Mouse (Mus musculus): Measurements from ENCODE around the gene Il2rb. TPM values are rescaled to one million over a fixed set of nuclear protein-coding genes. Genes with fewer than 3 reads are reported as not detected.

Il2rb gene
- total and polyA plus RNA-seq, 3 experiments: 0.31 to 2.3 (median 0.55) TPM

DNA sequence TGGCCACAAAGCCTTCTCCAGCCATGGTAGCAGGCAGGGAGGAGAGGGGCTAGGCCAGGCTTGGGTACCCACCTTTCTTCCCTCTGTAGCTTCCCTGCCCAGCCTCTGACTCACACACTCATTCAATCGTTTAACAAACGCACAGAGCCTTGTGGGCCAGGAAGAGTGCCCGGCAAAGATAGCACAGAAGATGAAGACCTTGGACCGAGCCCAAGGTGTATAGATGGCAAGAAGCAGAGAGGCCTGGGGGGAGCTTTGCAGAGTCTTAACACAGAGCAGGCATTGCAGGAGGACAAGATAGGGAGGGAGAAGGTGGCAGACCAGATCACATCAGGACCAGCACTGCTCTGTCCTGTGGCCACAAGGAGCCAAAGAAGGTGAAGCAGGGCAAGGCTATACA lies 39.9 kb downstream of the Il2rb start:
- TF ChIP-seq POLR2A (IDR thresholded peaks at IDR 0.05; ENCODE audit: insufficient read depth, low read depth, low read length): no peak
- no peak for TF ChIP-seq CTCF (IDR thresholded peaks at IDR 0.05)
- TF ChIP-seq EP300 (IDR thresholded peaks at IDR 0.05; ENCODE audit: insufficient read depth, low read depth, low read length): no peak
- intact Hi-C loops (cut with DNase I): no loop called here
- no peaks in the 10 kb centered on the region for H3K79me2 ChIP-seq (replicated peaks; ENCODE audit: control insufficient read depth, insufficient read depth, low read length)
- H3K9ac ChIP-seq (ENCODE audit: low read depth, low read length): no peak overlapping the region
- 42% methylated on average over 4 of the region's 4 CpGs for WGBS
- no peak for DNase-seq
- no peaks in the 10 kb centered on the region for H3K4me1 ChIP-seq (ENCODE audit: control insufficient read depth, insufficient read depth, low read length)
- no peaks in the 10 kb centered on the region for H3K27me3 ChIP-seq (ENCODE audit: control insufficient read depth, insufficient read depth, low read length)
- H3K36me3 ChIP-seq (ENCODE audit: control insufficient read depth, insufficient read depth, low read length): no peaks in the 10 kb centered on the region
- H3K27ac ChIP-seq: no peak overlapping the region
- no peak overlapping the region for H3K4me3 ChIP-seq

DNA sequence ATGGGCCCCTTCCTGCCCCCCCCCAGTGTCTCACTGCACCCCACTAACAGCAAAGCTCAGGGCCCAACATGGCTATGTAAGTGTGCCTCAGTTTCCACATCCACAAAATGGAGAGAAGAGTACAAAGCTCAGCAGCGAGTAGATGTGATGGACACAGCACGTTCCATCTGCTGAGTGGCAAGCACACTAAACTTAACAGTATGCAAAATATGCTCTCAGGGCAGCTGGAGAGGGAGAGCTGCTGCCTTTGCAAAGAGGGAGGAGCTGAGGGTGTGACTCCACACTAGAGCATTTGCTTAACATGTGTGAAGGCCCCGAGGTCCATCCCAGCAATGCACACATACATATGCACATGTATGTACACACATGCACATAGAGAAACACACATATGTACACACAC lies 42.1 kb downstream of the Il2rb start:
- H3K36me3 ChIP-seq (ENCODE audit: control insufficient read depth, insufficient read depth, low read length): no peaks in the 10 kb centered on the region
- no peak overlapping the region for H3K4me3 ChIP-seq
- WGBS: 74% methylated on average over 3 of the region's 3 CpGs
- no peak overlapping the region for H3K27ac ChIP-seq
- H3K79me2 ChIP-seq (replicated peaks; ENCODE audit: control insufficient read depth, insufficient read depth, low read length): no peaks in the 10 kb centered on the region
- intact Hi-C loops (cut with DNase I): no loop called here
- TF ChIP-seq CTCF (IDR thresholded peaks at IDR 0.05) (no peak), POLR2A (IDR thresholded peaks at IDR 0.05; ENCODE audit: insufficient read depth, low read depth, low read length) (no peak), EP300 (IDR thresholded peaks at IDR 0.05; ENCODE audit: insufficient read depth, low read depth, low read length) (no peak)
- DNase-seq: no peak
- H3K9ac ChIP-seq (ENCODE audit: low read depth, low read length): no peak overlapping the region
- H3K27me3 ChIP-seq (ENCODE audit: control insufficient read depth, insufficient read depth, low read length): no peaks in the 10 kb centered on the region
- H3K4me1 ChIP-seq (ENCODE audit: control insufficient read depth, insufficient read depth, low read length): peaks cover 10% of the 10 kb centered on the region

DNA sequence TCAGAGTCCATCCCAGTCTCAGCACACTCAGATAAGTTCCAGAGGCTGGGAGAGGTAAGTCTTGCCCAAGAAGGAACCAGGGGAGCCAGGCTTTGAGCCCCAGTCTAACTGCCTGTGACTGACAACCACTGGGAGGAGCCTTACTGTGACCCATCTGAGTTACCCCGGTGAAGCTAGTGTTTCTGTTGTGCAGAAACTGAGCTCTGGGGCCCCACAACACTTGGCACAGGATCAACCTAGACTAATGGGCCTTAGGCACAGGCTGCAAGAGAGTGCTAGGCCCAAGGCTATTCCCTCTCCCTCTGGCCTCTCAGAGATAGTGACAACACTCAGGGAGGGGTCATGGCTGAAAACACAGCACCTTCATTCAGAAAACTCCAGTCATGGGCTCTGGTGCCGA lies 43.9 kb downstream of the Il2rb start:
- Histone ChIP-seq H3K4me3 (no peak overlapping the region), H3K27me3 (ENCODE audit: control insufficient read depth, insufficient read depth, low read length) (no peaks in the 10 kb centered on the region), H3K36me3 (ENCODE audit: control insufficient read depth, insufficient read depth, low read length) (no peaks in the 10 kb centered on the region), H3K4me1 (ENCODE audit: control insufficient read depth, insufficient read depth, low read length) (peaks cover 10% of the 10 kb centered on the region), H3K79me2 (replicated peaks; ENCODE audit: control insufficient read depth, insufficient read depth, low read length) (no peaks in the 10 kb centered on the region), H3K27ac (no peak overlapping the region), H3K9ac (ENCODE audit: low read depth, low read length) (no peak overlapping the region)
- DNase-seq: no peak
- intact Hi-C loops (cut with DNase I): no loop called here
- WGBS: 80% methylated on average over 2 of the region's 2 CpGs
- TF ChIP-seq POLR2A (IDR thresholded peaks at IDR 0.05; ENCODE audit: insufficient read depth, low read depth, low read length): no peak
- TF ChIP-seq CTCF (IDR thresholded peaks at IDR 0.05): no peak
- TF ChIP-seq EP300 (IDR thresholded peaks at IDR 0.05; ENCODE audit: insufficient read depth, low read depth, low read length): no peak

GRCm38 (mm10) chr15:78450419-78450768 lies 44.7 kb downstream of the Il2rb start:
- DNase-seq: no peak
- Histone ChIP-seq H3K9ac (ENCODE audit: low read depth, low read length) (no peak overlapping the region), H3K79me2 (replicated peaks; ENCODE audit: control insufficient read depth, insufficient read depth, low read length) (no peaks in the 10 kb centered on the region), H3K27ac (peak overlapping the region; percentile 31), H3K4me3 (no peak overlapping the region), H3K36me3 (ENCODE audit: control insufficient read depth, insufficient read depth, low read length) (no peaks in the 10 kb centered on the region), H3K27me3 (ENCODE audit: control insufficient read depth, insufficient read depth, low read length) (no peaks in the 10 kb centered on the region), H3K4me1 (ENCODE audit: control insufficient read depth, insufficient read depth, low read length) (peaks cover 10% of the 10 kb centered on the region)
- TF ChIP-seq EP300 (IDR thresholded peaks at IDR 0.05; ENCODE audit: insufficient read depth, low read depth, low read length): no peak
- no peak for TF ChIP-seq POLR2A (IDR thresholded peaks at IDR 0.05; ENCODE audit: insufficient read depth, low read depth, low read length)
- no peak for TF ChIP-seq CTCF (IDR thresholded peaks at IDR 0.05)
- intact Hi-C loops (cut with DNase I): no loop called here
- WGBS: 86% methylated on average over 6 of the region's 6 CpGs

DNA sequence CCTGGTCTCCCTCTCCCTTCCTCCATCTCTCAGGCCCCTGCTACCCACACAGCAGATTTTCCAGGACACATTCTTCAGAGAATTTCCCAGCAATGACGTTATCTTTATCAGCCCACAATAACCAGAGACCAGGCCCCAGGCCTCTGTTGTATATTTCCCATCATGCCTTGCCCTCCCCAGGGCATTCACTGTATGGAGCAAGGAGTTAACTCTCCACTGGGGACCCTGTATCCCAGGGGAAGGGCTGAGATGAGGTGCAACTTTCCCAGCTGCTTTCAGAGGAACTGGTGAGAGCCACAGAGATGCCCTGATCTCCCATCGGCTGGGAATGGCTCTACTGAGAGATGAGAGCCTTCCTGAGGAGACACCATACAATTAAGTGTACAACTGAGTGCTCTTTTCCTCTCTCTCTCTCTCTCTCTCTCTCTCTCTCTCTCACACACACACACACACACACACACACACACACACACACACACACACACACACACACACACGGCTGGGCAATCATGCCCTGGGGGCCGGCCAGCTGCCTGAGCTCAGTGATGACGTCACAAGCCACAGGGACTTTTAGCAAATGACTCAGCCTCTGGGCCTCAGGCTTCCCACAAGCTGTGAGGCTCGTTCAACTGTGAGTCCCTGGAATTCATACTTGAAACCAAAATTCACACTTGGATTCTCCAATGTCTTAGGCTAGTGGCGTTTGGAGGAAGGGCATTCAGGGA lies 45.2 kb downstream of the Il2rb start:
- WGBS: 26% methylated on average over 7 of the region's 7 CpGs
- Histone ChIP-seq H3K36me3 (ENCODE audit: control insufficient read depth, insufficient read depth, low read length) (no peaks in the 10 kb centered on the region), H3K4me3 (no peak overlapping the region), H3K27ac (peak overlapping the region; percentile 43), H3K4me1 (ENCODE audit: control insufficient read depth, insufficient read depth, low read length) (peaks cover 10% of the 10 kb centered on the region), H3K79me2 (replicated peaks; ENCODE audit: control insufficient read depth, insufficient read depth, low read length) (no peaks in the 10 kb centered on the region), H3K9ac (ENCODE audit: low read depth, low read length) (no peak overlapping the region), H3K27me3 (ENCODE audit: control insufficient read depth, insufficient read depth, low read length) (no peaks in the 10 kb centered on the region)
- TF ChIP-seq CTCF (IDR thresholded peaks at IDR 0.05) (no peak), EP300 (IDR thresholded peaks at IDR 0.05; ENCODE audit: insufficient read depth, low read depth, low read length) (no peak), POLR2A (IDR thresholded peaks at IDR 0.05; ENCODE audit: insufficient read depth, low read depth, low read length) (no peak)
- intact Hi-C loops (cut with DNase I): loop anchor here (2.0 kb wide), 1 partner anchor 61 kb away; no protein-coding TSS in a partner anchor
- peak; percentile 61 to 68 for DNase-seq

DNA sequence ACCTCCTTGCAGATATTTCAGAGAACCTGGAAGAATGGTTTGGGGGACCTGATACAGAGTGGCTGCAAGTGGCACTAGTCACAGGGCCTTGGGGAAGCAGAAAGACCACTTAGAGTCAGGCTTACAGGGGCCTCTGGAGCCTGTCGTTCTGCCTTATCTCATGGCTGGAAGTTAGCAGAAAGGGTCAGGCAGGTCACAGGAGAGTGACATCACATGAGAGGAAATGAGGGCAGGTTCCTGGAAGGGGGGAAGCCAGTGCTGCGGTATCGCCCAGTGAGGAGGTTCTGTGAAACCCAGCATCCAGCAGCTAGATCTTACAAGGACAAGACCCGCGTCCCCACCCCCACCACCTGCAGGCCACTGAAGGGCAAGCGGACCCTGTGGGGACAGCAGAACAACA lies 45.9 kb downstream of the Il2rb start:
- Histone ChIP-seq H3K4me1 (ENCODE audit: control insufficient read depth, insufficient read depth, low read length) (peaks cover 10% of the 10 kb centered on the region), H3K9ac (ENCODE audit: low read depth, low read length) (no peak overlapping the region), H3K79me2 (replicated peaks; ENCODE audit: control insufficient read depth, insufficient read depth, low read length) (no peaks in the 10 kb centered on the region), H3K36me3 (ENCODE audit: control insufficient read depth, insufficient read depth, low read length) (no peaks in the 10 kb centered on the region), H3K27ac (peak overlapping the region; percentile 43), H3K27me3 (ENCODE audit: control insufficient read depth, insufficient read depth, low read length) (no peaks in the 10 kb centered on the region), H3K4me3 (no peak overlapping the region)
- DNase-seq: no peak
- intact Hi-C loops (cut with DNase I): loop anchor here (2.0 kb wide), 1 partner anchor 62 kb away; no protein-coding TSS in a partner anchor
- TF ChIP-seq EP300 (IDR thresholded peaks at IDR 0.05; ENCODE audit: insufficient read depth, low read depth, low read length) (no peak), CTCF (IDR thresholded peaks at IDR 0.05) (no peak), POLR2A (IDR thresholded peaks at IDR 0.05; ENCODE audit: insufficient read depth, low read depth, low read length) (no peak)
- WGBS: 49% methylated on average over 6 of the region's 6 CpGs
